Mouse (Mus musculus): ENCODE results near the gene Lhx9. TPM values are rescaled to one million over a fixed set of nuclear protein-coding genes. Genes with fewer than 3 reads are reported as not detected.

Gene Lhx9
- polyA plus RNA-seq, 1 experiment from 2014 or later, result 35.3 TPM

DNA sequence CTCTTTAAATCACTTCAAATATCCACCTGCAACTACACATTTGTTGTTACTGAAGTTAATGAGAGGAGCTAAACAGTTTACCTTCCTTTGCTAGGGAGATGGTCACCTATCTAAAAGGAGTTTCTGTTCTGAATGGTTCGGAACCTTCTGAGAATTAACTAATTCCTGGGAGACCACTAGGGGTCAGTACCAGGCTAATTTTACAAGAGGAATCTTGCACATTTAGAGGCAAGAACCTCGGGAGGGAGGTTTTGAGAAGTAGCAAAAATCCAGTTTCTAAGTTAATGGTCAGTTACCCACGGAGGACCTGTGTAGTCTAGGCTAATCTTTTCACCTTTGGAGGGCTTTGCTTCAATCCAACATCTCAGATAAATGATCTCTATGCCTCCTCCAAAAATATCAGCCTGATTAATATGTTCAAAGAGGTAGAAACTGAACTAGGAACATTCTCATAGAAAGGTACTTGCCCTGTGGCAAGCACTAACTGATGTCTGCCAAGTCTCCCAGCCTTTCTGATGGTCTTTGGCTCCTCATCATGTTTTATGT, 12.9 kb downstream of the Lhx9 start:
- no peak for ATAC-seq (replicated peaks; ENCODE audit: low FRiP score)
- Histone ChIP-seq H3K27me3 (ENCODE audit: control insufficient read depth, insufficient read depth, low read length) (peaks cover 65% of the 10 kb centered on the region), H3K4me2 (ENCODE audit: low read depth, low read length, severe bottlenecking) (peak overlapping the region; percentile 15; the same call in 1 of the 2 replicates), H3K4me3 (ENCODE audit: low read depth, low read length) (no peak overlapping the region), H3K9me3 (ENCODE audit: control insufficient read depth, low read length) (no peaks in the 10 kb centered on the region), H3K9ac (ENCODE audit: low read length) (no peak overlapping the region), H3K27ac (ENCODE audit: low read depth, low read length) (no peak overlapping the region), H3K36me3 (ENCODE audit: control insufficient read depth, insufficient read depth, low read length) (no peaks in the 10 kb centered on the region), H3K4me1 (replicated peaks; ENCODE audit: control insufficient read depth, insufficient read depth, low read length) (peaks cover 4% of the 10 kb centered on the region; the same call in 1 of the 2 replicates)
- DNase-seq (ENCODE audit: low spot score), result no peak
- WGBS, result 6% methylated on average over 3 of the region's 3 CpGs

DNA sequence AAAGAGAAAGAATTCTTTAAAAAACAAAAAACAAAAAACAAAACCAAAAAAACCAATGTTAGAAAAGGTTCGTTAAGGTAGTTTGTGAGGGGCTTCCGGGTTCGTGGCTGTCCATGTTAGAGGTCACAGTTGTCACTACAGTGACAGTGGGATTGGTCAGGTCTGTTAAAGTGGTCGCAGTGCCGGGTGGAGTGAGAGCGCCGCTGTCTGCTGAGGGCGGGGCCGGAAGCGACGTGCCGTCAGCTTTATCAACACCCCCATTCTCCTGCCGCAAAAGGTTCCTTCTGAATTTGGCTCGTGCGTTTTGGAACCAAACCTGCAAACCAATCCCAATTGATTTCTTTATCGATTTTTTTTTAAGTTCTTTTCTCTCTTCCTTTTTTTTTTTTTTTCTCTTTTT, 17.1 kb downstream of the Lhx9 start:
- Histone ChIP-seq H3K9ac (ENCODE audit: low read length) (no peak overlapping the region), H3K27ac (ENCODE audit: low read depth, low read length) (no peak overlapping the region), H3K9me3 (ENCODE audit: control insufficient read depth, low read length) (no peaks in the 10 kb centered on the region), H3K4me1 (replicated peaks; ENCODE audit: control insufficient read depth, insufficient read depth, low read length) (no peaks in the 10 kb centered on the region), H3K4me2 (ENCODE audit: low read depth, low read length, severe bottlenecking) (peak overlapping the region; percentile 50; the same call in 1 of the 2 replicates), H3K27me3 (ENCODE audit: control insufficient read depth, insufficient read depth, low read length) (peaks cover 29% of the 10 kb centered on the region), H3K36me3 (ENCODE audit: control insufficient read depth, insufficient read depth, low read length) (no peaks in the 10 kb centered on the region), H3K4me3 (ENCODE audit: low read depth, low read length) (peak overlapping the region; percentile 22)
- WGBS, result 1% methylated on average over 16 of the region's 16 CpGs
- ATAC-seq (replicated peaks; ENCODE audit: low FRiP score) (peak; percentile 84), DNase-seq (ENCODE audit: low spot score) (peak; percentile 76)

DNA sequence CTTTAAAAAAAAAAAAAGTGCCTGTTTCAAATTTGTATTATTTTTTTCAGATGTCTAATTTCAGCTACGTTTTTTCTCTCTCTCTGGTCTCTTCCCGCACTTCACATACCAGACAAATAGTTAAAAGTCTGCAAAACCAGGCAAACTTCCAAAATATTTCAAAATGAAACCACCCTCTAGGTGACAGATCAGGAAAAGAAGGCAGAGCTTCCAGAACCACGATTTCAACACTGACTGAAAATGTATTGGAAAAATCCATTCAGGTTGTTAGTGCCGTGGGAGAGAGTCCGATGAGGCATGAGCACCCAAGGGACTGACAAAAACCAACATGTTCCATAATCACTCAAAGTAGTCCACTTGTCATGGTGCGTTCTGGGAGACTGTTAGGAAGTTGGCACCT, 21.5 kb downstream of the Lhx9 start:
- Histone ChIP-seq H3K9ac (ENCODE audit: low read length) (no peak overlapping the region), H3K27ac (ENCODE audit: low read depth, low read length) (no peak overlapping the region), H3K4me1 (replicated peaks; ENCODE audit: control insufficient read depth, insufficient read depth, low read length) (no peaks in the 10 kb centered on the region), H3K4me3 (ENCODE audit: low read depth, low read length) (no peak overlapping the region), H3K27me3 (ENCODE audit: control insufficient read depth, insufficient read depth, low read length) (peaks cover under 1% of the 10 kb centered on the region; the same call in 1 of the 2 replicates), H3K4me2 (ENCODE audit: low read depth, low read length, severe bottlenecking) (no peak overlapping the region), H3K9me3 (ENCODE audit: control insufficient read depth, low read length) (no peaks in the 10 kb centered on the region), H3K36me3 (ENCODE audit: control insufficient read depth, insufficient read depth, low read length) (no peaks in the 10 kb centered on the region)
- no peak for DNase-seq (ENCODE audit: low spot score)
- 86% methylated on average over 6 of the region's 6 CpGs for WGBS
- ATAC-seq (replicated peaks; ENCODE audit: low FRiP score), result no peak

DNA sequence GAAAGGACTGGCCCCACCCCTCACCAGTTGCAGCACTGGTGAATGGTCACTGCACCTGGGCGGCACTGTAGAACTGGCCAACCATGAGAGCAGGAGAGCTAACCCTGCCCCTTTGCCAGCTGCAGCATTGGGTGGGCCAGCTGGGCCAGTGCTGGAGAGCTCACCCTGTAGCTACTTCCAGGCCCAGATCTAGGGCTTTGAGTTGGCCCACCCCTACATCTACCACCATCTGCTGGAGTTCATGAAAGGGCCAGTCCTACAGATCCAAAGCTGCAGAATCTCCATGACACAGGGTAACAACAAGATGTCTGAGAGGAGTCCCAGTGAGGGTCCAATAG, 25.4 kb downstream of the Lhx9 start:
- H3K4me1 ChIP-seq (replicated peaks; ENCODE audit: control insufficient read depth, insufficient read depth, low read length), result no peaks in the 10 kb centered on the region
- no peaks in the 10 kb centered on the region for H3K9me3 ChIP-seq (ENCODE audit: control insufficient read depth, low read length)
- ATAC-seq (replicated peaks; ENCODE audit: low FRiP score), result 0 out of 2 replicates have a peak, but pooled peaks have one; percentile 36
- WGBS, result 95% methylated on average over 1 of the region's 1 CpGs
- H3K9ac ChIP-seq (ENCODE audit: low read length), result no peak overlapping the region
- H3K4me2 ChIP-seq (ENCODE audit: low read depth, low read length, severe bottlenecking), result no peak overlapping the region
- H3K4me3 ChIP-seq (ENCODE audit: low read depth, low read length), result no peak overlapping the region
- H3K36me3 ChIP-seq (ENCODE audit: control insufficient read depth, insufficient read depth, low read length), result no peaks in the 10 kb centered on the region
- H3K27ac ChIP-seq (ENCODE audit: low read depth, low read length), result no peak overlapping the region
- H3K27me3 ChIP-seq (ENCODE audit: control insufficient read depth, insufficient read depth, low read length), result no peaks in the 10 kb centered on the region
- DNase-seq (ENCODE audit: low spot score), result no peak

DNA sequence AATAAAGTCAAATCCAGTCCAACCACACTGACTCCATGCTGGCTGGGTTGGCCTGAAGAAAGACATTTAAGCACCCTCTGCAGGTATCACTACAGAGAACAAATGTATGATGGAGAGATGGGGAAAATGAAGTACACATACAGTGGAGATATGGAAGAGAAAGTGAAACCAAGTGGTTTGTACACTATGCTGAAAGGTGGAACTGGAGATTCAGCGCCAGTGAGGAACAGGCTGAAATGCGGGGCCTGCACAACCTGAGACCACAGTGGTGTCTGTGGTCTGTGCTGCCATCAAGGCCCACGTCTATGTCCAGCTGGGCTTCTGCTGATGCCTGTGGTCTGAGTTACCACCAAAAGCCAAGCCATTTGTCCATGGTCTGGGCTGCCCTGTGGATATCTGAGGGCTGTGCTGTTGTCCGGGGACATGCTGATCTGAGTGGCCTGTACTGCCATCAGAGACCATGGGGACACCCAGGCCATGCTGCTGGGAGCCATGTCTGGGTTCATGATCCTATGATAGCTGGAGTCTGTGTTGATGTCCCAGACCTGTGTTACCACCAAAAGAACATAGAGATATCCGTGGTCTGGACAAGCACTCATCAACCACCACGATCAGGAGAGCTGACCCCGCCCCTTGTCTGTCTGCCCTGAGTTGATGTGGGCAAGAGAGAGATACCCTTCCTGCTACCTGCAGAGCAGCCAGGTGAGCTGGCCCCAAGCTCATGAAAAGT, 26.0 kb downstream of the Lhx9 start:
- no peak overlapping the region for H3K4me3 ChIP-seq (ENCODE audit: low read depth, low read length)
- no peaks in the 10 kb centered on the region for H3K4me1 ChIP-seq (replicated peaks; ENCODE audit: control insufficient read depth, insufficient read depth, low read length)
- DNase-seq (ENCODE audit: low spot score) (no peak), ATAC-seq (replicated peaks; ENCODE audit: low FRiP score) (0 out of 2 replicates have a peak, but pooled peaks have one; percentile 5)
- no peaks in the 10 kb centered on the region for H3K9me3 ChIP-seq (ENCODE audit: control insufficient read depth, low read length)
- H3K36me3 ChIP-seq (ENCODE audit: control insufficient read depth, insufficient read depth, low read length), result no peaks in the 10 kb centered on the region
- no peak overlapping the region for H3K9ac ChIP-seq (ENCODE audit: low read length)
- H3K27ac ChIP-seq (ENCODE audit: low read depth, low read length), result no peak overlapping the region
- no peaks in the 10 kb centered on the region for H3K27me3 ChIP-seq (ENCODE audit: control insufficient read depth, insufficient read depth, low read length)
- no peak overlapping the region for H3K4me2 ChIP-seq (ENCODE audit: low read depth, low read length, severe bottlenecking)
- 91% methylated on average over 7 of the region's 7 CpGs for WGBS

DNA sequence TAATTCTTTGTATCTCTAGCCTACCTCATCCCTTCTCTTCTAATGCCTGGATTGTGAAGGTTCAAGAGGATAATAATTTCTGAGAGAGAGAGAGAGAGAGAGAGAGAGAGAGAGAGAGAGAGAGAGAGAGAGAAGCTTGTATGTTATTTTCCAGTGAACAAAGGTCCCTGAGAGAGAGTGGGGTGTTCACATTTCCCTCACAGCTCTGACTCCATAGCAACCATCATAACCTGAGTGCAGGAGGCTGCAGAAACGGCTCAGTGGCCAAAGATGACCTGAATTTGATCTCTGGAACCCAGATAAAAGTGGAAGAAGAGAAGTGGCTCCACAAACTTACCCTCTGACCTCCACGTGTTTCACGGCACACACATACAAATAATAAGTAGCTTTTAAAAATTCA, 46.6 kb downstream of the Lhx9 start:
- Histone ChIP-seq H3K27me3 (ENCODE audit: control insufficient read depth, insufficient read depth, low read length) (no peaks in the 10 kb centered on the region), H3K9me3 (ENCODE audit: control insufficient read depth, low read length) (no peaks in the 10 kb centered on the region), H3K4me2 (ENCODE audit: low read depth, low read length, severe bottlenecking) (no peak overlapping the region), H3K4me3 (ENCODE audit: low read depth, low read length) (no peak overlapping the region), H3K9ac (ENCODE audit: low read length) (no peak overlapping the region), H3K4me1 (replicated peaks; ENCODE audit: control insufficient read depth, insufficient read depth, low read length) (no peaks in the 10 kb centered on the region), H3K27ac (ENCODE audit: low read depth, low read length) (no peak overlapping the region), H3K36me3 (ENCODE audit: control insufficient read depth, insufficient read depth, low read length) (no peaks in the 10 kb centered on the region)
- no peak for ATAC-seq (replicated peaks; ENCODE audit: low FRiP score)
- DNase-seq (ENCODE audit: low spot score), result no peak
- WGBS, result 69% methylated on average over 3 of the region's 3 CpGs

DNA sequence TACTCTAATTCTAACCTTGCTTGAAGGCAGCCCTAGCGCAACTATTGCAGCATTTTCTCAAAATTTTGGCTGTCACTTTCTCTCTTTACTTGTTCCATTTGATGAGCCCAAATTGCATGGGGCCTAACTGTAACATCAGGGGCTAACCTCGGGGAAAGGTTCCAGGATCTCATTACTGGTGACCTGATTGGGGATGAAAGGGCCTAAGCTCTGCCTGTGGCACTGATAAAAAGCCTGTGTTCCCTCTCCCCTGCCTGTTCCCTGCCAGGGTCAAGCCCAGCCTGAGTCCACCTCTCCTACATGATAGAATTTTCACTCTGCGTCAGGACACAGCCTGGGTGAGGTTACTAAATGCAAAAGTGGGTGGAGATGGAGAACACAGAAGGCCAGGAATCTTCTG, 47.1 kb downstream of the Lhx9 start:
- WGBS, result 78% methylated on average over 3 of the region's 3 CpGs
- Histone ChIP-seq H3K9ac (ENCODE audit: low read length) (no peak overlapping the region), H3K27me3 (ENCODE audit: control insufficient read depth, insufficient read depth, low read length) (no peaks in the 10 kb centered on the region), H3K4me2 (ENCODE audit: low read depth, low read length, severe bottlenecking) (no peak overlapping the region), H3K4me1 (replicated peaks; ENCODE audit: control insufficient read depth, insufficient read depth, low read length) (no peaks in the 10 kb centered on the region), H3K27ac (ENCODE audit: low read depth, low read length) (no peak overlapping the region), H3K36me3 (ENCODE audit: control insufficient read depth, insufficient read depth, low read length) (no peaks in the 10 kb centered on the region), H3K9me3 (ENCODE audit: control insufficient read depth, low read length) (no peaks in the 10 kb centered on the region), H3K4me3 (ENCODE audit: low read depth, low read length) (no peak overlapping the region)
- DNase-seq (ENCODE audit: low spot score) (no peak), ATAC-seq (replicated peaks; ENCODE audit: low FRiP score) (no peak)

DNA sequence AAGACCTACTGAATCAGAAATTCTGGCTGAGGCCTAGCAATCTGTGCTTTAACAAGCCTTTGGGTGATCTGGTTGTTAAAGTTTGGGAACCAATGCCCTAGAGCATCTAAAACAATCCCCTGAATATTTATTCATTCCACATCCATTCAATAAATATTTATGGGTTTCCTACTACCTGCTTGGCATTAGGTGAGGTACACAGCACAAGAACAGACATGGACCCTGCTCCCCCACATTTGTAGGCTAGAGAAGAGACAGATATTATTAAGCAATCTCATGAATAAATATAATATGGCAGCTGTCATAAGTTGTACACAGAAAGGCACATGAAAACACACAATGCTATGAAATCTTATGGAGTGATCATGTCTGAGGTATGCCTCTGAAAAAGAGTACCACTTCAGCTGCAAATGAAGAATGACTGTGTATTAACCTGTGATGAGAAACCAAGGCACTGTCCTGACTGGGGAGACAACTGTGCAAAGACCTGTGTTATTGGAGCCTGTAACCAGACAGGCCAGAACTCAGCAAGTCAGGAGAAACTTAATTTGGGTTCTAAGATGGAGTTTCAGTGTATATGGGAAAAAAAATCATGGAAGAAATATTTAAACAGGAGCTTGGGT, 48.6 kb downstream of the Lhx9 start:
- Histone ChIP-seq H3K27me3 (ENCODE audit: control insufficient read depth, insufficient read depth, low read length) (no peaks in the 10 kb centered on the region), H3K4me1 (replicated peaks; ENCODE audit: control insufficient read depth, insufficient read depth, low read length) (no peaks in the 10 kb centered on the region), H3K27ac (ENCODE audit: low read depth, low read length) (no peak overlapping the region), H3K36me3 (ENCODE audit: control insufficient read depth, insufficient read depth, low read length) (no peaks in the 10 kb centered on the region), H3K9ac (ENCODE audit: low read length) (no peak overlapping the region), H3K4me2 (ENCODE audit: low read depth, low read length, severe bottlenecking) (no peak overlapping the region), H3K9me3 (ENCODE audit: control insufficient read depth, low read length) (no peaks in the 10 kb centered on the region), H3K4me3 (ENCODE audit: low read depth, low read length) (no peak overlapping the region)
- no peak for DNase-seq (ENCODE audit: low spot score)
- ATAC-seq (replicated peaks; ENCODE audit: low FRiP score), result no peak
